Mouse (Mus musculus) liver, postnatal 0 days (tissue): ENCODE data around the gene Slc13a3. TPM values are rescaled to one million over a fixed set of nuclear protein-coding genes. Genes with fewer than 3 reads are reported as not detected.

ENCODE experiments used
- ATAC-seq: fragments of 200-750 bp; cut with Nextera tagmentation; 2 replicates; pipeline ENCODE4 v1.8.0; 2017; ENCODE audit warnings: mild to moderate bottlenecking, moderate library complexity
- DNase-seq: peaks from one replicate; pipeline ENCODE4 v3.0.0-alpha.2; 2016
- H3K27ac ChIP-seq: fragments of 300-500 bp; sonication (generic); 2 replicates; pipeline ENCODE4 v1.5.1; 2014; ENCODE audit warnings: antibody characterized with exemption, moderate library complexity, mild to moderate bottlenecking, low read depth
- H3K27me3 ChIP-seq: fragments of 300-500 bp; sonication (generic); 2 replicates; pipeline ENCODE4 v1.6.1; 2014; ENCODE audit warnings: low read length, control low read depth, mixed read lengths; ENCODE audit not compliant: insufficient read depth
- H3K36me3 ChIP-seq: fragments of 300-500 bp; sonication (generic); replicated peaks from 2 replicates; pipeline ENCODE4 v1.6.1; 2014; ENCODE audit warnings: mild to moderate bottlenecking, control low read depth, low read length, moderate library complexity, mixed read lengths; ENCODE audit not compliant: insufficient read depth
- H3K4me1 ChIP-seq: fragments of 300-500 bp; sonication (generic); 2 replicates; pipeline ENCODE4 v1.6.1; 2014; ENCODE audit warnings: antibody characterized with exemption, mild to moderate bottlenecking, control low read depth; ENCODE audit not compliant: insufficient read depth
- H3K4me2 ChIP-seq: fragments of 300-500 bp; sonication (generic); 2 replicates; pipeline ENCODE4 v1.6.1; 2014; ENCODE audit warnings: low read depth, mild to moderate bottlenecking, low read length, moderate library complexity, mixed read lengths
- H3K4me3 ChIP-seq: fragments of 300-500 bp; sonication (generic); 2 replicates; pipeline ENCODE4 v1.5.1; 2014; ENCODE audit warnings: low read depth, low read length
- H3K9ac ChIP-seq: fragments of 300-500 bp; sonication (generic); replicated peaks from 2 replicates; pipeline ENCODE4 v1.6.1; 2014; ENCODE audit warnings: mild to moderate bottlenecking, moderate library complexity
- H3K9me3 ChIP-seq: fragments of 300-500 bp; sonication (generic); 2 replicates; pipeline ENCODE4 v1.6.1; 2016; ENCODE audit warnings: mild to moderate bottlenecking, control low read depth, low read length, mixed read lengths
- CTCF ChIP-seq: sonication (generic); IDR thresholded peaks from 2 replicates; pipeline ENCODE4 v1.5.1; 2016; ENCODE audit warnings: antibody characterized with exemption, low read depth
- EP300 ChIP-seq: IDR thresholded peaks from 2 replicates; pipeline ENCODE4 v1.6.1; 2016; ENCODE audit warnings: antibody characterized with exemption, low read depth, mild to moderate bottlenecking
- WGBS: fragments of 180-500 bp; shearing (Covaris S2); extraction: QIAGEN DNeasy Blood & Tissue Kit; methylation state at CpG from one replicate; pipeline ENCODE4 v1.1.7; 2014; ENCODE audit not compliant: insufficient replicate concordance; 5-methylcytosine and 5-hydroxymethylcytosine counted together
- polyA plus RNA-seq: library from polyadenylated mRNA; unstranded; fragments of >200 nt; fragmentation: Nextera tagmentation; extraction: Ambion mirVana; gene quantifications from 2 replicates; pipeline ENCODE4 v1.2.1, GENCODE M21; 2015

Gene Slc13a3
- polyA plus RNA-seq, 1 experiment from 2014 or later = 49.5 TPM

- TF ChIP-seq CTCF (no peak), EP300 (no peak)
Observed at GRCm38 (mm10) chr2:165444861-165445260, 28.2 kb downstream of the Slc13a3 start.

GRCm38 (mm10) chr2:165442981-165443380, 30.0 kb downstream of the Slc13a3 start:
- Histone ChIP-seq H3K9ac (no peak overlapping the region), H3K27ac (no peak overlapping the region), H3K4me3 (no peak overlapping the region), H3K4me2 (no peak overlapping the region), H3K36me3 (no peaks in the 10 kb centered on the region), H3K4me1 (peaks cover 41% of the 10 kb centered on the region), H3K9me3 (no peaks in the 10 kb centered on the region), H3K27me3 (no peaks in the 10 kb centered on the region)
- DNase-seq = peak; percentile 74
- TF ChIP-seq EP300 (peak; percentile 74), CTCF (no peak)
- peak; percentile 52; the same call in 1 of the 2 replicates for ATAC-seq
- WGBS = 54% methylated on average over 10 of the region's 10 CpGs

More at GRCm38 (mm10) chr2:165444861-165445260, 28.2 kb downstream of the Slc13a3 start:
- no peak for ATAC-seq
- DNase-seq = no peak
- no peaks in the 10 kb centered on the region for H3K9me3 ChIP-seq
- 57% methylated on average over 3 of the region's 3 CpGs for WGBS
- H3K9ac ChIP-seq = no peak overlapping the region
- peaks cover 39% of the 10 kb centered on the region for H3K4me1 ChIP-seq
- no peaks in the 10 kb centered on the region; the same call in 1 of the 2 replicates for H3K36me3 ChIP-seq
- no peak overlapping the region for H3K4me3 ChIP-seq
- no peak overlapping the region for H3K4me2 ChIP-seq
- H3K27me3 ChIP-seq = no peaks in the 10 kb centered on the region
- no peak overlapping the region for H3K27ac ChIP-seq

- Histone ChIP-seq H3K9me3 (no peaks in the 10 kb centered on the region), H3K27me3 (no peaks in the 10 kb centered on the region), H3K36me3 (no peaks in the 10 kb centered on the region), H3K4me1 (peaks cover 38% of the 10 kb centered on the region), H3K4me2 (no peak overlapping the region), H3K9ac (no peak overlapping the region), H3K4me3 (no peak overlapping the region), H3K27ac (0 out of 2 replicates have a peak overlapping the region, but pooled peaks have one; percentile 24)
- no peak for DNase-seq
- WGBS = 41% methylated on average over 4 of the region's 4 CpGs
- TF ChIP-seq EP300 (no peak), CTCF (no peak)
- peak; percentile 22; the same call in 1 of the 2 replicates for ATAC-seq
Observed at GRCm38 (mm10) chr2:165441613-165442012, 31.4 kb downstream of the Slc13a3 start.

- ATAC-seq = peak; percentile 81
- DNase-seq = peak; percentile 34
Observed at GRCm38 (mm10) chr2:165439613-165440012, 33.4 kb downstream of the Slc13a3 start.

GRCm38 (mm10) chr2:165438881-165439280, 34.1 kb downstream of the Slc13a3 start:
- 58% methylated on average over 7 of the region's 7 CpGs for WGBS
- Histone ChIP-seq H3K9me3 (no peaks in the 10 kb centered on the region), H3K4me3 (no peak overlapping the region), H3K4me1 (peaks cover 20% of the 10 kb centered on the region), H3K4me2 (no peak overlapping the region), H3K9ac (no peak overlapping the region), H3K27ac (no peak overlapping the region), H3K36me3 (no peaks in the 10 kb centered on the region), H3K27me3 (no peaks in the 10 kb centered on the region)
- DNase-seq = no peak
- ATAC-seq = no peak
- TF ChIP-seq CTCF = no peak
- no peak for TF ChIP-seq EP300

More at GRCm38 (mm10) chr2:165439613-165440012, 33.4 kb downstream of the Slc13a3 start:
- 60% methylated on average over 10 of the region's 10 CpGs for WGBS
- no peak overlapping the region for H3K9ac ChIP-seq
- no peaks in the 10 kb centered on the region for H3K27me3 ChIP-seq
- H3K27ac ChIP-seq = peak overlapping the region; percentile 34; the same call in 1 of the 2 replicates
- TF ChIP-seq EP300 (peak; percentile 41; the same call in 1 of the 2 replicates), CTCF (no peak)
- H3K4me3 ChIP-seq = no peak overlapping the region
- H3K4me2 ChIP-seq = no peak overlapping the region
- H3K9me3 ChIP-seq = no peaks in the 10 kb centered on the region
- peaks cover 22% of the 10 kb centered on the region for H3K4me1 ChIP-seq
- H3K36me3 ChIP-seq = no peaks in the 10 kb centered on the region

- Histone ChIP-seq H3K9ac (no peak overlapping the region), H3K36me3 (no peaks in the 10 kb centered on the region), H3K9me3 (no peaks in the 10 kb centered on the region), H3K4me2 (no peak overlapping the region), H3K27ac (no peak overlapping the region), H3K27me3 (no peaks in the 10 kb centered on the region), H3K4me1 (no peaks in the 10 kb centered on the region), H3K4me3 (no peak overlapping the region)
- no peak for DNase-seq
- no peak for TF ChIP-seq EP300
- no peak for TF ChIP-seq CTCF
- no peak for ATAC-seq
- 38% methylated on average over 7 of the region's 7 CpGs for WGBS
Observed at GRCm38 (mm10) chr2:165428694-165429093, 44.3 kb downstream of the Slc13a3 start.
